Mouse (Mus musculus): ENCODE results near the gene Tbc1d22b. TPM values are rescaled to one million over a fixed set of nuclear protein-coding genes. Genes with fewer than 3 reads are reported as not detected.
"Not testable (repeated sequence)": the region's sequence is repeated elsewhere in the genome, so short reads cannot be mapped to it uniquely, and the experiment has no call there.

Tbc1d22b gene
- total and polyA plus RNA-seq, 2 experiments, result 1.2 to 4.1 TPM

GRCm38 (mm10) chr17:29514435-29514834, 35.1 kb upstream of the Tbc1d22b start:
- Histone ChIP-seq H3K36me3 (ENCODE audit: control insufficient read depth, insufficient read depth, low read length) (no peaks in the 10 kb centered on the region), H3K79me2 (ENCODE audit: control insufficient read depth, insufficient read depth, low read length) (no peaks in the 10 kb centered on the region), H3K27me3 (ENCODE audit: control insufficient read depth, insufficient read depth, low read length) (no peaks in the 10 kb centered on the region), H3K4me3 (ENCODE audit: insufficient read depth, low read depth, low read length) (no peak overlapping the region), H3K4me1 (ENCODE audit: control insufficient read depth, insufficient read depth, low read length) (peaks cover 5% of the 10 kb centered on the region; the same call in 1 of the 2 replicates), H3K9ac (ENCODE audit: low read depth, low read length) (no peak overlapping the region), H3K27ac (replicated peaks; ENCODE audit: insufficient read depth, low read depth, low read length) (no peak overlapping the region)
- TF ChIP-seq POLR2A (IDR thresholded peaks at IDR 0.05; ENCODE audit: extremely low read depth, insufficient read depth, low read length) (no peak), CTCF (IDR thresholded peaks at IDR 0.05; ENCODE audit: low read depth, low read length) (peak; percentile 76)
- under 1% methylated on average over 11 of the region's 11 CpGs for WGBS
- DNase-seq (ENCODE audit: extremely low read depth, low read depth, low spot score), result peak; percentile 71

- not testable (repeated sequence) for H3K4me3 ChIP-seq (ENCODE audit: insufficient read depth, low read depth, low read length); H3K27ac ChIP-seq (replicated peaks; ENCODE audit: insufficient read depth, low read depth, low read length); H3K36me3 ChIP-seq (ENCODE audit: control insufficient read depth, insufficient read depth, low read length); H3K9ac ChIP-seq (ENCODE audit: low read depth, low read length); H3K27me3 ChIP-seq (ENCODE audit: control insufficient read depth, insufficient read depth, low read length); H3K4me1 ChIP-seq (ENCODE audit: control insufficient read depth, insufficient read depth, low read length); DNase-seq (ENCODE audit: extremely low read depth, low read depth, low spot score); H3K79me2 ChIP-seq (ENCODE audit: control insufficient read depth, insufficient read depth, low read length)
- 88% methylated on average over 5 of the region's 5 CpGs for WGBS
Observed at GRCm38 (mm10) chr17:29518665-29519064, 30.9 kb upstream of the Tbc1d22b start.

- TF ChIP-seq CTCF (IDR thresholded peaks at IDR 0.05; ENCODE audit: low read depth, low read length) (no peak), POLR2A (IDR thresholded peaks at IDR 0.05; ENCODE audit: extremely low read depth, insufficient read depth, low read length) (no peak)
- Histone ChIP-seq H3K79me2 (ENCODE audit: control insufficient read depth, insufficient read depth, low read length) (no peaks in the 10 kb centered on the region), H3K27me3 (ENCODE audit: control insufficient read depth, insufficient read depth, low read length) (no peaks in the 10 kb centered on the region), H3K4me1 (ENCODE audit: control insufficient read depth, insufficient read depth, low read length) (no peaks in the 10 kb centered on the region), H3K27ac (replicated peaks; ENCODE audit: insufficient read depth, low read depth, low read length) (no peak overlapping the region), H3K4me3 (ENCODE audit: insufficient read depth, low read depth, low read length) (no peak overlapping the region), H3K9ac (ENCODE audit: low read depth, low read length) (no peak overlapping the region), H3K36me3 (ENCODE audit: control insufficient read depth, insufficient read depth, low read length) (no peaks in the 10 kb centered on the region)
- WGBS, result 67% methylated on average over 8 of the region's 8 CpGs
- DNase-seq (ENCODE audit: extremely low read depth, low read depth, low spot score), result no peak
Observed at GRCm38 (mm10) chr17:29519731-29520130, 29.9 kb upstream of the Tbc1d22b start.

GRCm38 (mm10) chr17:29525613-29526012, 24.0 kb upstream of the Tbc1d22b start:
- H3K9ac ChIP-seq (ENCODE audit: low read depth, low read length), result no peak overlapping the region
- H3K79me2 ChIP-seq (ENCODE audit: control insufficient read depth, insufficient read depth, low read length), result no peaks in the 10 kb centered on the region
- H3K4me3 ChIP-seq (ENCODE audit: insufficient read depth, low read depth, low read length), result no peak overlapping the region
- H3K36me3 ChIP-seq (ENCODE audit: control insufficient read depth, insufficient read depth, low read length), result no peaks in the 10 kb centered on the region
- TF ChIP-seq CTCF (IDR thresholded peaks at IDR 0.05; ENCODE audit: low read depth, low read length), result no peak
- TF ChIP-seq POLR2A (IDR thresholded peaks at IDR 0.05; ENCODE audit: extremely low read depth, insufficient read depth, low read length), result no peak
- no peaks in the 10 kb centered on the region for H3K4me1 ChIP-seq (ENCODE audit: control insufficient read depth, insufficient read depth, low read length)
- WGBS, result 83% methylated on average over 2 of the region's 2 CpGs
- no peak overlapping the region for H3K27ac ChIP-seq (replicated peaks; ENCODE audit: insufficient read depth, low read depth, low read length)
- DNase-seq (ENCODE audit: extremely low read depth, low read depth, low spot score), result no peak
- no peaks in the 10 kb centered on the region for H3K27me3 ChIP-seq (ENCODE audit: control insufficient read depth, insufficient read depth, low read length)

GRCm38 (mm10) chr17:29528568-29529187, 20.9 kb upstream of the Tbc1d22b start:
- DNase-seq (ENCODE audit: extremely low read depth, low read depth, low spot score), result peak; percentile 39
- TF ChIP-seq POLR2A (IDR thresholded peaks at IDR 0.05; ENCODE audit: extremely low read depth, insufficient read depth, low read length) (no peak), CTCF (IDR thresholded peaks at IDR 0.05; ENCODE audit: low read depth, low read length) (peak; percentile 72)
- Histone ChIP-seq H3K9ac (ENCODE audit: low read depth, low read length) (no peak overlapping the region), H3K79me2 (ENCODE audit: control insufficient read depth, insufficient read depth, low read length) (no peaks in the 10 kb centered on the region), H3K4me1 (ENCODE audit: control insufficient read depth, insufficient read depth, low read length) (no peaks in the 10 kb centered on the region), H3K27ac (replicated peaks; ENCODE audit: insufficient read depth, low read depth, low read length) (no peak overlapping the region), H3K36me3 (ENCODE audit: control insufficient read depth, insufficient read depth, low read length) (no peaks in the 10 kb centered on the region), H3K4me3 (ENCODE audit: insufficient read depth, low read depth, low read length) (no peak overlapping the region), H3K27me3 (ENCODE audit: control insufficient read depth, insufficient read depth, low read length) (no peaks in the 10 kb centered on the region)
- 78% methylated on average over 8 of the region's 8 CpGs for WGBS

GRCm38 (mm10) chr17:29530508-29530907, 19.1 kb upstream of the Tbc1d22b start:
- H3K36me3 ChIP-seq (ENCODE audit: control insufficient read depth, insufficient read depth, low read length), result no peaks in the 10 kb centered on the region
- H3K27ac ChIP-seq (replicated peaks; ENCODE audit: insufficient read depth, low read depth, low read length), result no peak overlapping the region
- no peak for DNase-seq (ENCODE audit: extremely low read depth, low read depth, low spot score)
- no peaks in the 10 kb centered on the region for H3K27me3 ChIP-seq (ENCODE audit: control insufficient read depth, insufficient read depth, low read length)
- no peak overlapping the region for H3K9ac ChIP-seq (ENCODE audit: low read depth, low read length)
- H3K4me1 ChIP-seq (ENCODE audit: control insufficient read depth, insufficient read depth, low read length), result no peaks in the 10 kb centered on the region
- TF ChIP-seq POLR2A (IDR thresholded peaks at IDR 0.05; ENCODE audit: extremely low read depth, insufficient read depth, low read length), result no peak
- TF ChIP-seq CTCF (IDR thresholded peaks at IDR 0.05; ENCODE audit: low read depth, low read length), result no peak
- no peaks in the 10 kb centered on the region for H3K79me2 ChIP-seq (ENCODE audit: control insufficient read depth, insufficient read depth, low read length)
- H3K4me3 ChIP-seq (ENCODE audit: insufficient read depth, low read depth, low read length), result no peak overlapping the region
- over 99% methylated on average over 6 of the region's 6 CpGs for WGBS
